Mouse (Mus musculus): ENCODE results near the gene Rbms3.

The Rbms3 gene

GRCm38 (mm10) chr9:117188406-117188805 is 441.3 kb downstream of the Rbms3 start:
- no peak for DNase-seq (ENCODE audit: low spot score in 2 of 2)

- DNase-seq (ENCODE audit: low spot score in 2 of 2), result no peak
Measured at GRCm38 (mm10) chr9:117187116-117188034, 442.3 kb downstream of the Rbms3 start.

- no peak for DNase-seq (ENCODE audit: low spot score in 2 of 2)
Measured at GRCm38 (mm10) chr9:117180658-117181057, 449.1 kb downstream of the Rbms3 start.

GRCm38 (mm10) chr9:117178366-117178765 is 451.3 kb downstream of the Rbms3 start:
- DNase-seq (ENCODE audit: low spot score in 2 of 2), result no peak

GRCm38 (mm10) chr9:117172526-117172925 is 457.2 kb downstream of the Rbms3 start:
- no peak for DNase-seq (ENCODE audit: low spot score in 2 of 2)

GRCm38 (mm10) chr9:117169196-117169595 is 460.5 kb downstream of the Rbms3 start:
- DNase-seq (ENCODE audit: low spot score in 2 of 2), result no peak

- DNase-seq (ENCODE audit: low spot score in 2 of 2), result no peak
Measured at GRCm38 (mm10) chr9:117163143-117163542, 466.6 kb downstream of the Rbms3 start.

GRCm38 (mm10) chr9:117161150-117161549 is 468.6 kb downstream of the Rbms3 start:
- no peak for DNase-seq (ENCODE audit: low spot score in 2 of 2)

GRCm38 (mm10) chr9:117156330-117156905 is 473.3 kb downstream of the Rbms3 start:
- DNase-seq (ENCODE audit: low spot score in 2 of 2), result no peak

GRCm38 (mm10) chr9:117154590-117154989 is 475.1 kb downstream of the Rbms3 start:
- no peak for DNase-seq (ENCODE audit: low spot score in 2 of 2)

- no peak for DNase-seq (ENCODE audit: low spot score in 2 of 2)
Measured at GRCm38 (mm10) chr9:117153686-117154274, 475.9 kb downstream of the Rbms3 start.

GRCm38 (mm10) chr9:117151951-117152350 is 477.8 kb downstream of the Rbms3 start:
- DNase-seq (ENCODE audit: low spot score in 2 of 2), result peak in 1 of 2 experiments; percentile 24

GRCm38 (mm10) chr9:117144057-117144723 is 485.5 kb downstream of the Rbms3 start:
- peak in 1 of 2 experiments; percentile 45 for DNase-seq (ENCODE audit: low spot score in 2 of 2)

GRCm38 (mm10) chr9:117139971-117140370 is 489.7 kb downstream of the Rbms3 start:
- no peak for DNase-seq (ENCODE audit: low spot score in 2 of 2)

GRCm38 (mm10) chr9:117136410-117136809 is 493.3 kb downstream of the Rbms3 start:
- no peak for DNase-seq (ENCODE audit: low spot score in 2 of 2)

- no peak for DNase-seq (ENCODE audit: low spot score in 2 of 2)
Measured at GRCm38 (mm10) chr9:117134043-117134442, 495.7 kb downstream of the Rbms3 start.

- DNase-seq (ENCODE audit: low spot score in 2 of 2), result no peak
Measured at GRCm38 (mm10) chr9:117126816-117127215, 502.9 kb downstream of the Rbms3 start.

GRCm38 (mm10) chr9:117125844-117126243 is 503.9 kb downstream of the Rbms3 start:
- DNase-seq (ENCODE audit: low spot score in 2 of 2), result no peak

- no peak for DNase-seq (ENCODE audit: low spot score in 2 of 2)
Measured at GRCm38 (mm10) chr9:117121572-117121971, 508.1 kb downstream of the Rbms3 start.

- peak; percentile 5 to 10 for DNase-seq (ENCODE audit: low spot score in 2 of 2)
Measured at GRCm38 (mm10) chr9:117117181-117117729, 512.5 kb downstream of the Rbms3 start.

- no peak for DNase-seq (ENCODE audit: low spot score in 2 of 2)
Measured at GRCm38 (mm10) chr9:117115609-117116008, 514.1 kb downstream of the Rbms3 start.

GRCm38 (mm10) chr9:117113592-117113991 is 516.1 kb downstream of the Rbms3 start:
- no peak for DNase-seq (ENCODE audit: low spot score in 2 of 2)

Measured in right cerebral cortex, adult 2 months (tissue).